Mouse (Mus musculus) heart, embryonic 10.5 days (tissue): ENCODE results near the gene Gm21970. TPM values are rescaled to one million over a fixed set of nuclear protein-coding genes. Genes with fewer than 3 reads are reported as not detected.

ENCODE experiments used
- DNase-seq: peaks from one replicate; pipeline ENCODE4 v3.0.0-alpha.2; 2017; ENCODE audit warnings: low spot score
- H3K27ac ChIP-seq: fragments of 300-500 bp; sonication (generic); 2 replicates; pipeline ENCODE4 v1.5.1; 2016; ENCODE audit warnings: mild to moderate bottlenecking
- H3K27me3 ChIP-seq: fragments of 300-500 bp; sonication (generic); 2 replicates; pipeline ENCODE4 v1.6.1; 2016; ENCODE audit warnings: mild to moderate bottlenecking; ENCODE audit not compliant: poor library complexity, insufficient read depth, severe bottlenecking
- H3K36me3 ChIP-seq: fragments of 300-500 bp; sonication (generic); 2 replicates; pipeline ENCODE4 v1.6.1; 2016; ENCODE audit warnings: mild to moderate bottlenecking, moderate library complexity
- H3K4me1 ChIP-seq: fragments of 300-500 bp; sonication (generic); 2 replicates; pipeline ENCODE4 v1.6.1; 2016; ENCODE audit warnings: mild to moderate bottlenecking
- H3K4me3 ChIP-seq: fragments of 300-500 bp; sonication (generic); 2 replicates; pipeline ENCODE4 v1.5.1; 2016; ENCODE audit warnings: mild to moderate bottlenecking, moderate library complexity
- H3K9me3 ChIP-seq: fragments of 300-500 bp; sonication (generic); 2 replicates; pipeline ENCODE4 v1.6.1; 2016; ENCODE audit warnings: mild to moderate bottlenecking, moderate library complexity
- WGBS: fragments of 180-500 bp; shearing (Covaris S2); methylation state at CpG from one replicate; pipeline ENCODE4 v1.1.7; 2016; 5-methylcytosine and 5-hydroxymethylcytosine counted together
- polyA plus RNA-seq: library from polyadenylated mRNA; unstranded; fragments of >200 nt; fragmentation: Nextera tagmentation; extraction: Ambion mirVana; gene quantifications from 2 replicates; pipeline ENCODE4 v1.2.1, GENCODE M21; 2016

Gene Gm21970
- polyA plus RNA-seq, 1 experiment from 2014 or later, result not detected

GRCm38 (mm10) chr16:91395633-91396392 is 4.3 kb downstream of the Gm21970 start:
- WGBS, result 52% methylated on average over 8 of the region's 8 CpGs

GRCm38 (mm10) chr16:91396844-91397537 is 5.5 kb downstream of the Gm21970 start:
- no peaks in the 10 kb centered on the region for H3K9me3 ChIP-seq
- H3K27ac ChIP-seq, result no peak overlapping the region
- 36% methylated on average over 10 of the region's 10 CpGs for WGBS
- peaks cover 53% of the 10 kb centered on the region for H3K36me3 ChIP-seq
- H3K4me3 ChIP-seq, result no peak overlapping the region
- DNase-seq, result no peak
- no peaks in the 10 kb centered on the region for H3K27me3 ChIP-seq
- H3K4me1 ChIP-seq, result 0 out of 2 replicates have a peak, but pooled peaks cover 5% of the 10 kb centered on the region

More at GRCm38 (mm10) chr16:91395633-91396392, 4.3 kb downstream of the Gm21970 start:
- no peaks in the 10 kb centered on the region for H3K27me3 ChIP-seq
- H3K4me3 ChIP-seq, result no peak overlapping the region
- H3K27ac ChIP-seq, result no peak overlapping the region
- no peak for DNase-seq
- H3K4me1 ChIP-seq, result 0 out of 2 replicates have a peak, but pooled peaks cover 5% of the 10 kb centered on the region
- no peaks in the 10 kb centered on the region for H3K9me3 ChIP-seq
- H3K36me3 ChIP-seq, result peaks cover 59% of the 10 kb centered on the region

GRCm38 (mm10) chr16:91398030-91398429 is 6.5 kb downstream of the Gm21970 start:
- Histone ChIP-seq H3K36me3 (peaks cover 46% of the 10 kb centered on the region), H3K9me3 (no peaks in the 10 kb centered on the region), H3K27me3 (no peaks in the 10 kb centered on the region), H3K4me3 (no peak overlapping the region), H3K4me1 (0 out of 2 replicates have a peak, but pooled peaks cover 5% of the 10 kb centered on the region), H3K27ac (no peak overlapping the region)
- WGBS, result 90% methylated on average over 12 of the region's 12 CpGs
- DNase-seq, result no peak

- no peak overlapping the region for H3K27ac ChIP-seq
- no peak overlapping the region for H3K4me3 ChIP-seq
- peaks cover 46% of the 10 kb centered on the region for H3K36me3 ChIP-seq
- H3K27me3 ChIP-seq, result no peaks in the 10 kb centered on the region
- H3K9me3 ChIP-seq, result no peaks in the 10 kb centered on the region
- DNase-seq, result no peak
- WGBS, result 93% methylated on average over 7 of the region's 7 CpGs
- 0 out of 2 replicates have a peak, but pooled peaks cover 5% of the 10 kb centered on the region for H3K4me1 ChIP-seq
These were observed 7.4 kb downstream of the Gm21970 start for GRCm38 (mm10) chr16:91398944-91399343.

- 83% methylated on average over 6 of the region's 6 CpGs for WGBS
- peaks cover 14% of the 10 kb centered on the region for H3K4me1 ChIP-seq
- H3K36me3 ChIP-seq, result peaks cover 32% of the 10 kb centered on the region
- H3K9me3 ChIP-seq, result no peaks in the 10 kb centered on the region
- H3K27ac ChIP-seq, result no peak overlapping the region
- H3K27me3 ChIP-seq, result no peaks in the 10 kb centered on the region
- H3K4me3 ChIP-seq, result no peak overlapping the region
- DNase-seq, result no peak
These were observed 10.1 kb downstream of the Gm21970 start for GRCm38 (mm10) chr16:91401569-91402165.

- 67% methylated on average over 9 of the region's 9 CpGs for WGBS
These were observed 12.3 kb downstream of the Gm21970 start for GRCm38 (mm10) chr16:91403784-91404183.

GRCm38 (mm10) chr16:91404187-91404586 is 12.7 kb downstream of the Gm21970 start:
- H3K4me3 ChIP-seq, result no peak overlapping the region
- WGBS, result 92% methylated on average over 8 of the region's 8 CpGs
- H3K9me3 ChIP-seq, result no peaks in the 10 kb centered on the region
- H3K36me3 ChIP-seq, result peaks cover 27% of the 10 kb centered on the region
- no peak overlapping the region for H3K27ac ChIP-seq
- peaks cover 31% of the 10 kb centered on the region for H3K4me1 ChIP-seq
- no peaks in the 10 kb centered on the region for H3K27me3 ChIP-seq
- no peak for DNase-seq

More at GRCm38 (mm10) chr16:91403784-91404183, 12.3 kb downstream of the Gm21970 start:
- DNase-seq, result no peak
- no peaks in the 10 kb centered on the region for H3K9me3 ChIP-seq
- H3K27me3 ChIP-seq, result no peaks in the 10 kb centered on the region
- H3K4me1 ChIP-seq, result peaks cover 27% of the 10 kb centered on the region
- no peak overlapping the region for H3K27ac ChIP-seq
- H3K4me3 ChIP-seq, result no peak overlapping the region
- peaks cover 27% of the 10 kb centered on the region for H3K36me3 ChIP-seq

- Histone ChIP-seq H3K4me1 (peaks cover 33% of the 10 kb centered on the region), H3K9me3 (no peaks in the 10 kb centered on the region), H3K4me3 (no peak overlapping the region), H3K27me3 (no peaks in the 10 kb centered on the region), H3K27ac (no peak overlapping the region), H3K36me3 (peaks cover 28% of the 10 kb centered on the region)
- 66% methylated on average over 10 of the region's 10 CpGs for WGBS
- DNase-seq, result no peak
These were observed 13.5 kb downstream of the Gm21970 start for GRCm38 (mm10) chr16:91404828-91405577.

GRCm38 (mm10) chr16:91405640-91406584 is 14.4 kb downstream of the Gm21970 start, which contains the start of gene Il10rb:
Gene Il10rb, plus strand, starts transcription at chr16:91406164.
- peaks cover 31% of the 10 kb centered on the region for H3K36me3 ChIP-seq
- H3K27ac ChIP-seq, result peak within 1 kb of the TSS; percentile 96
- 6% methylated on average over 51 of the region's 51 CpGs for WGBS
- peaks cover 34% of the 10 kb centered on the region for H3K4me1 ChIP-seq
- no peaks in the 10 kb centered on the region for H3K27me3 ChIP-seq
- peak within 1 kb of the TSS; percentile 94 for H3K4me3 ChIP-seq
- no peaks in the 10 kb centered on the region for H3K9me3 ChIP-seq
- peak; percentile 85 for DNase-seq

- Histone ChIP-seq H3K36me3 (peaks cover 34% of the 10 kb centered on the region), H3K4me3 (peak overlapping the region; percentile 94), H3K27me3 (no peaks in the 10 kb centered on the region), H3K9me3 (no peaks in the 10 kb centered on the region), H3K4me1 (peaks cover 36% of the 10 kb centered on the region), H3K27ac (peak overlapping the region; percentile 96)
- DNase-seq, result no peak
- 1% methylated on average over 13 of the region's 13 CpGs for WGBS
These were observed 15.2 kb downstream of the Gm21970 start for GRCm38 (mm10) chr16:91406585-91407220.

GRCm38 (mm10) chr16:91413102-91413844 is 21.8 kb downstream of the Gm21970 start:
- Histone ChIP-seq H3K36me3 (peaks cover 46% of the 10 kb centered on the region), H3K9me3 (no peaks in the 10 kb centered on the region), H3K4me1 (peaks cover 35% of the 10 kb centered on the region), H3K27me3 (no peaks in the 10 kb centered on the region), H3K27ac (no peak overlapping the region; the same call in 1 of the 2 replicates), H3K4me3 (no peak overlapping the region)
- 65% methylated on average over 12 of the region's 12 CpGs for WGBS
- no peak for DNase-seq
